9 mouse cellular contexts compared by ENCODE assay signal in genomic region chr19:55825001-55825827, GRCm38 (mm10).
DNase-seq lines count a peak whose midpoint lies in the region; ATAC-seq and TF ChIP-seq lines count a peak whose summit lies in the region.
"Had no signal": no experiment of that assay in that cellular context is flagged by ENCODE, and none has a peak within 500 bp of the region (broad histone marks: within the 10 kb centered on the region; RNA-seq: fewer than 3 reads in every experiment).

No protein-coding gene starts in this region.

- no peak for TF ChIP-seq CTCF in MEL (IDR thresholded peaks at IDR 0.05 in 2 of 3, conservative IDR thresholded peaks at IDR 0.05 in 1 of 3; ENCODE audit: control insufficient read depth in 1 of 3, insufficient read depth in 1 of 3, low read depth in 2 of 3, low read length in 3 of 3, poor library complexity in 1 of 3, severe bottlenecking in 1 of 3)
- no peak for TF ChIP-seq CTCF in small intestine, adult 2 months (IDR thresholded peaks at IDR 0.05; ENCODE audit: extremely low read depth, insufficient read length, insufficient replicate concordance, low read depth, low read length)

- peak overlapping the region; percentile 48; the same call in 1 of the 2 replicates for H3K27ac ChIP-seq in hindbrain, embryonic 13.5 days
- H3K27ac ChIP-seq in hindbrain, embryonic 11.5 days (ENCODE audit: low read depth, low read length), result no peak overlapping the region
- peak overlapping the region; percentile 60 for H3K27ac ChIP-seq in MEL (ENCODE audit: control insufficient read depth, low read depth, low read length)
- peak overlapping the region; percentile 80 for H3K27ac ChIP-seq in embryonic facial prominence, embryonic 13.5 days
- H3K27ac ChIP-seq in kidney, embryonic 16.5 days (ENCODE audit: low read length), result peak overlapping the region; percentile 64
- 0 out of 2 replicates have a peak overlapping the region, but pooled peaks have one; percentile 1 for H3K27ac ChIP-seq in small intestine, adult 2 months (ENCODE audit: insufficient read depth, low read depth, low read length)
- H3K27ac ChIP-seq: neural tube, embryonic 12.5 days had no signal

- no peaks in the 10 kb centered on the region for H3K79me2 ChIP-seq in MEL (ENCODE audit: control insufficient read depth, insufficient read depth, low read length, poor library complexity)

- no peak for TF ChIP-seq POLR2A in MEL (IDR thresholded peaks at IDR 0.05; ENCODE audit: control insufficient read depth in 1 of 2, insufficient read depth in 1 of 2, low read depth in 1 of 2, low read length in 2 of 2, poor library complexity in 1 of 2)
- no peak for TF ChIP-seq POLR2A in small intestine, adult 2 months (IDR thresholded peaks at IDR 0.05; ENCODE audit: low read depth, low read length)

- no peak for ATAC-seq in hindbrain, embryonic 13.5 days (ENCODE audit: low FRiP score)
- no peak for ATAC-seq in hindbrain, embryonic 11.5 days (ENCODE audit: low FRiP score)
- ATAC-seq in embryonic facial prominence, embryonic 13.5 days (ENCODE audit: insufficient number of reproducible peaks, insufficient read depth, low FRiP score, low TSS enrichment, low read depth), result no peak
- ATAC-seq in kidney, embryonic 16.5 days (ENCODE audit: low FRiP score, low TSS enrichment), result 0 out of 2 replicates have a peak, but pooled peaks have one; percentile 40

- no peak overlapping the region for H3K4me2 ChIP-seq in hindbrain, embryonic 13.5 days
- no peak overlapping the region for H3K4me2 ChIP-seq in hindbrain, embryonic 11.5 days (replicated peaks; ENCODE audit: low read depth, low read length)
- H3K4me2 ChIP-seq in embryonic facial prominence, embryonic 13.5 days, result peak overlapping the region; percentile 14; the same call in 1 of the 2 replicates
- H3K4me2 ChIP-seq in kidney, embryonic 16.5 days (replicated peaks; ENCODE audit: low read depth, low read length), result no peak overlapping the region
- H3K4me2 ChIP-seq: neural tube, embryonic 12.5 days had no signal

- peak; percentile 75 to 79 for TF ChIP-seq EP300 in MEL (IDR thresholded peaks at IDR 0.05; ENCODE audit: low read depth in 1 of 2, low read length in 2 of 2)

- no peaks in the 10 kb centered on the region for H3K36me3 ChIP-seq in hindbrain, embryonic 13.5 days
- H3K36me3 ChIP-seq in hindbrain, embryonic 11.5 days (ENCODE audit: control insufficient read depth, insufficient read depth, low read length), result no peaks in the 10 kb centered on the region
- H3K36me3 ChIP-seq in MEL (ENCODE audit: control insufficient read depth in 1 of 2, insufficient read depth in 2 of 2, low read length in 2 of 2), result peaks cover 0 to 43% of the 10 kb centered on the region in 2 experiments; a peak in 2 of 4 replicates
- peaks cover 16% of the 10 kb centered on the region; the same call in 1 of the 2 replicates for H3K36me3 ChIP-seq in embryonic facial prominence, embryonic 13.5 days
- peaks cover 7% of the 10 kb centered on the region; the same call in 1 of the 2 replicates for H3K36me3 ChIP-seq in kidney, embryonic 16.5 days (ENCODE audit: insufficient read depth, low read length)
- peaks cover 18% of the 10 kb centered on the region for H3K36me3 ChIP-seq in small intestine, adult 2 months (ENCODE audit: control insufficient read depth, insufficient read depth, low read length)
- H3K36me3 ChIP-seq: neural tube, embryonic 12.5 days had no signal

- no peaks in the 10 kb centered on the region for H3K9me3 ChIP-seq in hindbrain, embryonic 13.5 days
- H3K9me3 ChIP-seq in hindbrain, embryonic 11.5 days (ENCODE audit: control insufficient read depth, low read length), result no peaks in the 10 kb centered on the region
- H3K9me3 ChIP-seq in MEL (replicated peaks; ENCODE audit: insufficient read depth, low read length), result no peaks in the 10 kb centered on the region
- no peaks in the 10 kb centered on the region for H3K9me3 ChIP-seq in embryonic facial prominence, embryonic 13.5 days
- no peaks in the 10 kb centered on the region for H3K9me3 ChIP-seq in kidney, embryonic 16.5 days (ENCODE audit: low read length)
- H3K9me3 ChIP-seq: neural tube, embryonic 12.5 days had no signal

- no peak for DNase-seq in hindbrain, embryonic 11.5 days (ENCODE audit: low spot score)
- peak; percentile 90 for DNase-seq in MEL (ENCODE audit: low read depth, low spot score)
- DNase-seq in embryo, embryonic 9.5 days (ENCODE audit: extremely low spot score), result no peak
- DNase-seq in thymus, postnatal 10 days (ENCODE audit: low spot score in 2 of 2), result no peak

- H3K27me3 ChIP-seq in hindbrain, embryonic 13.5 days, result no peaks in the 10 kb centered on the region
- H3K27me3 ChIP-seq in hindbrain, embryonic 11.5 days (ENCODE audit: control insufficient read depth, insufficient read depth, low read length), result no peaks in the 10 kb centered on the region
- no peaks in the 10 kb centered on the region for H3K27me3 ChIP-seq in MEL (ENCODE audit: control insufficient read depth in 1 of 2, insufficient read depth in 2 of 2, low read length in 2 of 2)
- no peaks in the 10 kb centered on the region for H3K27me3 ChIP-seq in embryonic facial prominence, embryonic 13.5 days
- H3K27me3 ChIP-seq in kidney, embryonic 16.5 days (ENCODE audit: insufficient read depth, low read length), result no peaks in the 10 kb centered on the region
- no peaks in the 10 kb centered on the region for H3K27me3 ChIP-seq in small intestine, adult 2 months (ENCODE audit: control insufficient read depth, insufficient read depth, low read length)
- H3K27me3 ChIP-seq: neural tube, embryonic 12.5 days had no signal

- 70% methylated on average over 8 of the region's 8 CpGs for WGBS in hindbrain, embryonic 13.5 days
- 69% methylated on average over 8 of the region's 8 CpGs for WGBS in hindbrain, embryonic 11.5 days
- 27% methylated on average over 8 of the region's 8 CpGs for WGBS in embryonic facial prominence, embryonic 13.5 days
- WGBS in kidney, embryonic 16.5 days, result 32% methylated on average over 8 of the region's 8 CpGs
- 31% methylated on average over 8 of the region's 8 CpGs for WGBS in small intestine, adult 2 months

- no peak for TF ChIP-seq RAD21 in MEL (IDR thresholded peaks at IDR 0.05; ENCODE audit: low read depth, low read length)

- H3K4me3 ChIP-seq in hindbrain, embryonic 13.5 days, result no peak overlapping the region
- H3K4me3 ChIP-seq in hindbrain, embryonic 11.5 days (ENCODE audit: low read depth, low read length), result no peak overlapping the region
- H3K4me3 ChIP-seq in MEL (ENCODE audit: control insufficient read depth in 1 of 2, insufficient read depth in 1 of 2, low read depth in 2 of 2, low read length in 2 of 2), result peak overlapping the region in 1 of 2 experiments; percentile 1; a peak in 1 of 4 replicates
- H3K4me3 ChIP-seq in embryonic facial prominence, embryonic 13.5 days, result no peak overlapping the region
- H3K4me3 ChIP-seq in kidney, embryonic 16.5 days (ENCODE audit: low read length), result no peak overlapping the region
- H3K4me3 ChIP-seq in small intestine, adult 2 months (ENCODE audit: low read depth, low read length), result no peak overlapping the region
- H3K4me3 ChIP-seq: neural tube, embryonic 12.5 days had no signal

- peaks cover 31% of the 10 kb centered on the region for H3K4me1 ChIP-seq in hindbrain, embryonic 13.5 days (replicated peaks)
- H3K4me1 ChIP-seq in hindbrain, embryonic 11.5 days (replicated peaks; ENCODE audit: control insufficient read depth, insufficient read depth, low read length), result no peaks in the 10 kb centered on the region
- peaks cover 30 to 47% of the 10 kb centered on the region in 2 experiments for H3K4me1 ChIP-seq in MEL (ENCODE audit: control insufficient read depth in 1 of 2, insufficient read depth in 2 of 2, low read length in 2 of 2)
- peaks cover 80% of the 10 kb centered on the region for H3K4me1 ChIP-seq in embryonic facial prominence, embryonic 13.5 days
- peaks cover 37% of the 10 kb centered on the region for H3K4me1 ChIP-seq in kidney, embryonic 16.5 days (ENCODE audit: insufficient read depth, low read length)
- H3K4me1 ChIP-seq in small intestine, adult 2 months (ENCODE audit: control insufficient read depth, insufficient read depth, insufficient read length, low read length), result peaks cover 39% of the 10 kb centered on the region

- H3K9ac ChIP-seq in hindbrain, embryonic 13.5 days, result no peak overlapping the region
- H3K9ac ChIP-seq in hindbrain, embryonic 11.5 days (ENCODE audit: low read depth, low read length), result no peak overlapping the region
- peak overlapping the region; percentile 45 for H3K9ac ChIP-seq in MEL (ENCODE audit: control insufficient read depth, low read depth, low read length, poor library complexity, severe bottlenecking)
- no peak overlapping the region for H3K9ac ChIP-seq in embryonic facial prominence, embryonic 13.5 days
- H3K9ac ChIP-seq in kidney, embryonic 16.5 days (replicated peaks; ENCODE audit: low read length), result no peak overlapping the region
- H3K9ac ChIP-seq: neural tube, embryonic 12.5 days had no signal

TF ChIP-seq in MEL, 35 proteins besides CTCF, POLR2A, EP300 and RAD21:
- TF ChIP-seq GATA1 (IDR thresholded peaks at IDR 0.05; ENCODE audit: low read depth, low read length) (peak; percentile 89), SMC3 (IDR thresholded peaks at IDR 0.05; ENCODE audit: low read depth, low read length) (no peak), ETS1 (IDR thresholded peaks at IDR 0.05; ENCODE audit: low read depth, low read length) (peak; percentile 74; the same call in 1 of the 2 replicates), MAZ (IDR thresholded peaks at IDR 0.05; ENCODE audit: low read depth, low read length) (peak; percentile 67), CHD2 (IDR thresholded peaks at IDR 0.05; ENCODE audit: low read length) (peak; percentile 37; the same call in 1 of the 2 replicates), MYC (IDR thresholded peaks at IDR 0.05; ENCODE audit: low read depth, low read length) (0 out of 2 replicates have a peak, but pooled peaks have one; percentile 65), ZKSCAN1 (IDR thresholded peaks at IDR 0.05; ENCODE audit: low read depth, low read length) (no peak), ZMIZ1 (IDR thresholded peaks at IDR 0.05; ENCODE audit: low read depth, low read length) (0 out of 2 replicates have a peak, but pooled peaks have one; percentile 22), TCF12 (IDR thresholded peaks at IDR 0.05; ENCODE audit: low read depth, low read length) (peak; percentile 83), RCOR1 (IDR thresholded peaks at IDR 0.05; ENCODE audit: low read depth, low read length) (peak; percentile 68), MAFK (IDR thresholded peaks at IDR 0.05; ENCODE audit: borderline replicate concordance, low read depth, low read length) (0 out of 2 replicates have a peak, but pooled peaks have one; percentile 25), BHLHE40 (IDR thresholded peaks at IDR 0.05; ENCODE audit: borderline replicate concordance, low read depth, low read length) (0 out of 2 replicates have a peak, but pooled peaks have one; percentile 21), SIN3A (IDR thresholded peaks at IDR 0.05; ENCODE audit: low read length) (peak; percentile 77), TAL1 (IDR thresholded peaks at IDR 0.05; ENCODE audit: low read length) (no peak), ZNF384 (IDR thresholded peaks at IDR 0.05; ENCODE audit: low read depth, low read length) (peak; percentile 90), POLR2AphosphoS2 (IDR thresholded peaks at IDR 0.05; ENCODE audit: low read length) (no peak)
